Mouse (Mus musculus) embryo, embryonic 11 days (tissue): Measurements from ENCODE around the gene Rfx1.
A peak's percentile ranks its signal among the peaks of the same experiment; 100 is the strongest.

Experiments used
- DNase-seq: peaks from one replicate; pipeline ENCODE4 v3.0.0-alpha.2; 2015

The Rfx1 gene

GRCm38 (mm10) chr8:84066291-84066930 lies at the start of gene Rfx1:
Gene Rfx1, plus strand, starts transcription at chr8:84066834.
- peak; percentile 99 for DNase-seq

GRCm38 (mm10) chr8:84019738-84020137 lies 46.9 kb upstream of the Rfx1 start:
- no peak for DNase-seq

- DNase-seq = no peak
Observed at GRCm38 (mm10) chr8:84021096-84021495, 45.5 kb upstream of the Rfx1 start, which contains the start of gene Palm3. Gene Palm3, plus strand, starts transcription at chr8:84021471.

- no peak for DNase-seq
Observed at GRCm38 (mm10) chr8:84021569-84021968, 45.1 kb upstream of the Rfx1 start.

- DNase-seq = no peak
Observed at GRCm38 (mm10) chr8:84023085-84023484, 43.5 kb upstream of the Rfx1 start.

- DNase-seq = no peak
Observed at GRCm38 (mm10) chr8:84023631-84024030, 43.0 kb upstream of the Rfx1 start.

GRCm38 (mm10) chr8:84024171-84024570 lies 42.5 kb upstream of the Rfx1 start:
- DNase-seq = peak; percentile 76

- DNase-seq = peak; percentile 89
Observed at GRCm38 (mm10) chr8:84025863-84026262, 40.8 kb upstream of the Rfx1 start.

- no peak for DNase-seq
Observed at GRCm38 (mm10) chr8:84027449-84027848, 39.2 kb upstream of the Rfx1 start.

- DNase-seq = no peak
Observed at GRCm38 (mm10) chr8:84029272-84029671, 37.4 kb upstream of the Rfx1 start.

- no peak for DNase-seq
Observed at GRCm38 (mm10) chr8:84032777-84033176, 33.9 kb upstream of the Rfx1 start.

GRCm38 (mm10) chr8:84038015-84038414 lies 28.6 kb upstream of the Rfx1 start:
- DNase-seq = no peak

- DNase-seq = peak; percentile 85
Observed at GRCm38 (mm10) chr8:84039050-84039449, 27.6 kb upstream of the Rfx1 start.

GRCm38 (mm10) chr8:84042066-84042947 lies 24.3 kb upstream of the Rfx1 start, which contains the start of gene Il27ra:
Gene Il27ra, minus strand, starts transcription at chr8:84042589.
- peak; percentile 86 for DNase-seq

- DNase-seq = no peak
Observed at GRCm38 (mm10) chr8:84042948-84043342, 23.7 kb upstream of the Rfx1 start.

GRCm38 (mm10) chr8:84044103-84044502 lies 22.5 kb upstream of the Rfx1 start:
- no peak for DNase-seq

GRCm38 (mm10) chr8:84044900-84045299 lies 21.7 kb upstream of the Rfx1 start, which contains the start of gene Rln3:
Gene Rln3, minus strand, starts transcription at chr8:84045000.
- no peak for DNase-seq

- no peak for DNase-seq
Observed at GRCm38 (mm10) chr8:84046505-84046904, 20.1 kb upstream of the Rfx1 start.

GRCm38 (mm10) chr8:84048171-84048570 lies 18.5 kb upstream of the Rfx1 start:
- no peak for DNase-seq

GRCm38 (mm10) chr8:84052746-84053145 lies 13.9 kb upstream of the Rfx1 start:
- DNase-seq = no peak

GRCm38 (mm10) chr8:84053229-84053628 lies 13.4 kb upstream of the Rfx1 start:
- DNase-seq = no peak

- no peak for DNase-seq
Observed at GRCm38 (mm10) chr8:84057827-84058226, 8.8 kb upstream of the Rfx1 start.

GRCm38 (mm10) chr8:84059226-84059625 lies 7.4 kb upstream of the Rfx1 start:
- DNase-seq = no peak

- DNase-seq = no peak
Observed at GRCm38 (mm10) chr8:84060245-84060644, 6.4 kb upstream of the Rfx1 start.
